Mouse (Mus musculus) liver, adult 2 months (tissue): ENCODE data around the gene Ceacam1. TPM values are rescaled to one million over a fixed set of nuclear protein-coding genes. Genes with fewer than 3 reads are reported as not detected.

Experiments
- DNase-seq: peaks from one replicate; pipeline ENCODE4 v3.0.0-alpha.2; 2011; ENCODE audit warnings: low read depth, low spot score; ENCODE audit errors: extremely low read depth
- H3K27ac ChIP-seq: fragments of 200-500 bp; replicated peaks from 2 replicates; pipeline ENCODE4 v1.5.1; 2012; ENCODE audit warnings: low read depth, mild to moderate bottlenecking, control low read depth, inconsistent platforms, low read length; ENCODE audit not compliant: insufficient read depth
- H3K27me3 ChIP-seq: fragments of 200-500 bp; 2 replicates; pipeline ENCODE4 v1.6.1; 2012; ENCODE audit warnings: mild to moderate bottlenecking, moderate library complexity, low read length, inconsistent platforms; ENCODE audit not compliant: control insufficient read depth, insufficient read depth
- H3K36me3 ChIP-seq: fragments of 200-500 bp; 2 replicates; pipeline ENCODE4 v1.6.1; 2012; ENCODE audit warnings: low read length, inconsistent platforms; ENCODE audit not compliant: control insufficient read depth, insufficient read depth
- H3K4me1 ChIP-seq: fragments of 200-500 bp; 2 replicates; pipeline ENCODE4 v1.6.1; 2011; ENCODE audit warnings: low read length; ENCODE audit not compliant: control insufficient read depth, insufficient read depth
- H3K4me3 ChIP-seq: fragments of 200-500 bp; 2 replicates; pipeline ENCODE4 v1.5.1; 2011; ENCODE audit warnings: low read depth, mild to moderate bottlenecking, control low read depth, low read length, moderate library complexity; ENCODE audit not compliant: insufficient read depth
- H3K79me2 ChIP-seq: fragments of 200-500 bp; 2 replicates; pipeline ENCODE4 v1.6.1; 2012; ENCODE audit warnings: inconsistent platforms, mild to moderate bottlenecking, low read length, moderate library complexity; ENCODE audit not compliant: control insufficient read depth, insufficient read depth
- H3K9ac ChIP-seq: fragments of 200-500 bp; 2 replicates; pipeline ENCODE4 v1.6.1; 2012; ENCODE audit warnings: low read depth, mild to moderate bottlenecking, control low read depth, inconsistent platforms, low read length
- CTCF ChIP-seq: fragments of 200-500 bp; IDR thresholded peaks from 2 replicates; pipeline ENCODE4 v1.5.1; 2011; ENCODE audit warnings: low read depth, low read length, control low read depth
- POLR2A ChIP-seq: fragments of 200-500 bp; IDR thresholded peaks from 2 replicates; pipeline ENCODE4 v1.6.1; 2011; ENCODE audit warnings: low read length, control low read depth; ENCODE audit not compliant: insufficient read depth; ENCODE audit errors: extremely low read depth
- WGBS: fragments of 180-500 bp; shearing (Covaris S2); methylation state at CpG from one replicate; pipeline ENCODE4 v1.1.7; 2018; 5-methylcytosine and 5-hydroxymethylcytosine counted together
- polyA plus RNA-seq: library from polyadenylated mRNA; depleted of rRNA; stranded (reverse); fragments of >200 nt; gene quantifications from 2 replicates; pipeline ENCODE4 v1.2.3, GENCODE M21; 2012
- total RNA-seq: library from RNA; depleted of rRNA; stranded (reverse); fragments of >200 nt; gene quantifications from 2 replicates; pipeline ENCODE4 v1.2.3, GENCODE M21; 2014

Gene Ceacam1
- total and polyA plus RNA-seq, 2 experiments: 45.5 to 87.9 TPM

DNA sequence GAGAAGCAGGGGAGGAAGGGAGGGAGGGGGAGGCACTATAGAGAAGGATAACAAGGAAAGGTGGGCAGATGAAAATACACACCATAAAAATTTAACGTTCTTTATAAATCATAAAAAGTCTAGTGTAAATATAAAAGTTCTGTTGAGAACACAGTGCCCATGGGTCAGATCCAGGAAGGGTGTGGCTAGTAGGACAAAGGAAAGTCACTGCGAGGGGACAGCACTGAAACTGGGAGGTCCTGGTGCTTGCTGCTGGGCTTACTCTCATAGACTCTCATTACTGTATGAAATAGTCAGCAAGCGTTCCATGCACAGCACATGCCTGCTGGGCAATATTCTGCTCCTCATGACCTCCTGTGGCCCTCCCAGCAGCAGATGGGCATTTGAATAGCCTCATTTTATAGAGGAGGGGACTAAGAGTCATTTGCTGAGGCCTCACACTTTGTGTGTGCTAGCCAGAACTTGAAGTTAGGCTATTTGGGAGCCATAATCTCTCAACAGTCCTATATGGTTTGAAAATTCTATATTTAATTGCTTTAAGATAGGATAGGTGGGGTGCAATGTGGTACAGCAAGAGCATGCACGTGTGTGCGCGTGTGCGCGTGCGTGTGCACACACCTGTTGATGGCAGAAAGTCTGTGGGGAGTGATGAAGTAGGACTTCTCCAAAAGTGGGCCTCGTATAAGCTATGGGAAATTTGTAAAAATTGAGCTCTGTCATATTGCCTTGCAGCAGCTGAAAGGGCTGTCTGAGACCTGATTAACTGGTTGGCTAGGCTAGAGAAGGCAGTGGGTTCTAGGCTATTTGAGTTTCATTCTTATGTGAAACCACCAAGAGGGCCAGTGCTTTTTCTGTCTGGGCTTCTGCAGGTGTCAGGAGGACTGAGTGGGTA is 42.5 kb downstream of the Ceacam1 start:
- no peak overlapping the region for H3K27ac ChIP-seq
- H3K27me3 ChIP-seq: no peaks in the 10 kb centered on the region
- peaks cover 7% of the 10 kb centered on the region for H3K4me1 ChIP-seq
- no peak overlapping the region for H3K9ac ChIP-seq
- TF ChIP-seq POLR2A (no peak), CTCF (no peak)
- H3K4me3 ChIP-seq: no peak overlapping the region
- WGBS: 89% methylated on average over 10 of the region's 10 CpGs
- DNase-seq: no peak
- no peaks in the 10 kb centered on the region for H3K79me2 ChIP-seq
- no peaks in the 10 kb centered on the region for H3K36me3 ChIP-seq

DNA sequence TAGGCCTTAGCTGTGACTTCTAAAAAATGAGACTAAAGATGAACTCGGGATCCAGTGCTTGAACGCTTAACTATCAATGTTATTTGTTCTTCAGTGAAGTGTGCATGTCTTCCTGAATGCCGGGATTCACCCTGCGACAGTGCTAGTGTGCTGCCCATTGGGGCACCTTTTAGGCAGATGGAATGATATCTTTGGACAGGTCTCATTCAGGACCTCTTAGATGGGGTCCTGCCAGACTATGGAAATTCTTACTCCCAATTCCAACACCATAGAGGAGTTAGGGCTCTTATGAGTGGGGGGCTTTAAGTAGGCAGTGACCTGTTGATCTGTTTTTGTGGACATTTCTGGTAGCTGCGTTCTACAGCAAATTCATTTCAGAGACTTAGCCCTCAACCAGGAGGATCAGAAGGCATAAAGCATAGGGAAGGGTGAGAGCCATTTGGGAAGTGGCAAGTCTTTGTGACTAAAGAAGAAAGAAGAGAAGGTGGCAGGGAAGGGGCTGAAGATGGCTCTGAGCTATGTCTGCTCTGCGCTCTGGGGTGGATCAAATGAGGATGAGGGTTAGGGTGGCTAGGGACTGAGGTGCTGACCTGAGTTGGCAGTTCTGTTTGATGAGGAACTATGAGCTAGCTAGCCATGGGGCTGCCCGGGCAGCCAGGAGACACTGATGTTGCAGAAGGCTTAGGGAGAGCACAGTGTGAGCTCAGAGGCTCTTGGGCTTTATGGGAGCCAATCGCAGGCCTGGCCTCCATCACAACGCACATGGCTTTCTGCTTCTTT is 43.4 kb downstream of the Ceacam1 start:
- H3K27ac ChIP-seq: no peak overlapping the region
- WGBS: 95% methylated on average over 9 of the region's 9 CpGs
- H3K4me1 ChIP-seq: peaks cover 6% of the 10 kb centered on the region

DNA sequence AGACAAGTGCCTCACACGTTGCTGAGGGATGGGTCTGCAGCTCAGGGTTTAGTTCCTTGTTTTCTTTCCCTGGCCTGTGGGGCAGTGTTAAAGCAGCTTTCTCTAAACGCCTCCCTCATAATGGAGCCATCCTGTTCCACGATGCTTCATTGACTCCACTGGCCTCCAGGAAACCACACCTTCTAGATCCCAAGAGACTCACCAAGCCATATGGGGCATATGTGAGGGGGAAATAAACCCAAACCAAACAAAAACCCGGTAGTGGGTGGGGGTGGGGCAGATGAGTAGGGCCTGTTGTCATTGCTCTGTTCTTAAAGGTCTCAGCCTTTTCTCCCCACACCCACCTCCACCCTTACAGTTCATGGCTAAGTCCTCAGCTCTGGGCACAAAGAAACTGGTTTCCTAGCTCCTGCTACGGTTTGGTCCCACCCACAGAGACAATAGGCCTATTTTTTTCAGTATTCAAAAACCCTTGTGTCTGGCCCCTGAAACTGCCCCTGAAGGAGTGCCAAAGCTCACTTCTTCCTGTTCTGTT is 44.3 kb downstream of the Ceacam1 start:
- peaks cover 6% of the 10 kb centered on the region for H3K4me1 ChIP-seq
- H3K4me3 ChIP-seq: no peak overlapping the region
- TF ChIP-seq POLR2A: no peak
- no peak for TF ChIP-seq CTCF
- no peak overlapping the region for H3K9ac ChIP-seq
- DNase-seq: no peak
- H3K27me3 ChIP-seq: no peaks in the 10 kb centered on the region
- 37% methylated on average over 5 of the region's 5 CpGs for WGBS
- H3K27ac ChIP-seq: peak overlapping the region; percentile 54
- no peaks in the 10 kb centered on the region for H3K79me2 ChIP-seq
- H3K36me3 ChIP-seq: no peaks in the 10 kb centered on the region

More for the DNA sequence above, 43.4 kb downstream of the Ceacam1 start:
- H3K79me2 ChIP-seq: no peaks in the 10 kb centered on the region
- H3K9ac ChIP-seq: no peak overlapping the region
- H3K27me3 ChIP-seq: no peaks in the 10 kb centered on the region
- H3K36me3 ChIP-seq: no peaks in the 10 kb centered on the region
- no peak for TF ChIP-seq CTCF
- TF ChIP-seq POLR2A: no peak
- H3K4me3 ChIP-seq: no peak overlapping the region
- DNase-seq: no peak

DNA sequence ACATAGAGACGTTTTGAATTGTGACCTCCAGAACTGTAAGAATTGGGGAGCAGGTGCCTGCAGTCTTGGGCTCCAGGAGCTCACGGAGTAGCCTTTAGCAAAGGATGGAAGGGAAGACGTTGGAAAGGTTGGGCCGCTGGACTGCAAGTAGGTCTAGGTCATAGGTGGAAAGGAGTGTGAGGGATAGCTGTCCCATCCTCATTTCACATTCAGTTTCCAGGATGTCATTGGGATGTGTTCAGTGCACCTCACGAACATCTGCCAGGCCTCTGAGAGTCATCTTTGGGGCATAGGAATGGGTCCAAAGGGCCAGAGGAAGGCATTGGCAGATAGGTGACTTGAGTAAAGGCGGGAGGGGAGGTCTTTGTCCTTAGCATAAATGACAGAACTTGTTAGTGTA is 45.0 kb downstream of the Ceacam1 start:
- H3K9ac ChIP-seq: no peak overlapping the region
- DNase-seq: no peak
- no peaks in the 10 kb centered on the region for H3K27me3 ChIP-seq
- peaks cover 6% of the 10 kb centered on the region for H3K4me1 ChIP-seq
- TF ChIP-seq POLR2A: no peak
- TF ChIP-seq CTCF: no peak
- H3K36me3 ChIP-seq: no peaks in the 10 kb centered on the region
- no peak overlapping the region for H3K4me3 ChIP-seq
- no peaks in the 10 kb centered on the region for H3K79me2 ChIP-seq
- H3K27ac ChIP-seq: peak overlapping the region; percentile 33
- WGBS: 72% methylated on average over 6 of the region's 6 CpGs

DNA sequence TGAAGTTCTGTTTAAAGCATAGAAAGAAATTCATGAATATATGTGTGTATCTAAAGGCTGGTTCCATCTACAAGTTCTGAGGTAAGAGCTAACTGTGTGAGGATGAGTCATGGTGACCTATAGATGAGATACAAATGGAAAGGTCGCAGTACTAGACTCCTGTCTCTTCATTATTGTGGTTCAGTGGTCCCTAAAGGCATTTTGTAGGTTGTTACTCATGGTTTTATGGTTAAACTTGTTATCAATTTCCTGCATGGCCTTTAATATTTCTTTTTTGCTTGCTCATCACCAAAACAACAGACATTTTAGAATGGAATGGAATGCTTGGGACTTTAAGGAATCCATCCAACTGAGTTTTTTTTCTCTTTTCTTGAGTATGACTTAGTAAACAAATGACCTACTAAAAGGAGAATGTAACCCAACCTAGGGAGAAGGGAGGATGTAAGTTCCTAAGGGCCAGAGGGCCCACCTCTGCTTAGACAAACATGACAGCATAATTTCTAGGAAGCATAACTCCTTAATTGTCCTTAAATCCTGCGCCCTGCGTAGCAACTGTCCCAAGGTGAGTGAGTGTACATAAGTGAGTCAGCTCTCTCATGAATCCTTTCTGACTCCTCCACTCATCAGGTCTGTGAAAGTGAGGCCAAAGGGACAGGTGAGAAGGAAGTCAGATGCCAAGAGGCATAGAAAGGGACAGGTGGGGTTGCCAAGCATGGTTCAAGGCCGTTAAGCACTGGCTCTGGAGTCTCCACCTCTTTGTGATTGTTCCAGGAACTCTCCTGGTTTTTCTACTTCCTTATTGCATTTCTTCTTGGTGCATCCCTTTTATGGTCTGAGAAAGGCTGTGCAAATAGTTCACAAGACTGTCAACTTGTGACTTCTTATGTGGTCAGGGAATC is 47.3 kb downstream of the Ceacam1 start:
- no peak overlapping the region for H3K9ac ChIP-seq
- no peak overlapping the region for H3K4me3 ChIP-seq

More for the DNA sequence above, 47.3 kb downstream of the Ceacam1 start:
- H3K36me3 ChIP-seq: no peaks in the 10 kb centered on the region
- TF ChIP-seq CTCF (no peak), POLR2A (no peak)
- WGBS: 85% methylated on average over 4 of the region's 4 CpGs
- peaks cover 6% of the 10 kb centered on the region for H3K4me1 ChIP-seq
- H3K79me2 ChIP-seq: no peaks in the 10 kb centered on the region
- no peak for DNase-seq
- H3K27me3 ChIP-seq: no peaks in the 10 kb centered on the region
- H3K27ac ChIP-seq: no peak overlapping the region
